Mouse (Mus musculus): Measurements from ENCODE around the gene R3hdm2. TPM values are rescaled to one million over a fixed set of nuclear protein-coding genes. Genes with fewer than 3 reads are reported as not detected.

R3hdm2 gene
- polyA plus RNA-seq, 1 experiment from 2014 or later: 40.7 TPM

DNA sequence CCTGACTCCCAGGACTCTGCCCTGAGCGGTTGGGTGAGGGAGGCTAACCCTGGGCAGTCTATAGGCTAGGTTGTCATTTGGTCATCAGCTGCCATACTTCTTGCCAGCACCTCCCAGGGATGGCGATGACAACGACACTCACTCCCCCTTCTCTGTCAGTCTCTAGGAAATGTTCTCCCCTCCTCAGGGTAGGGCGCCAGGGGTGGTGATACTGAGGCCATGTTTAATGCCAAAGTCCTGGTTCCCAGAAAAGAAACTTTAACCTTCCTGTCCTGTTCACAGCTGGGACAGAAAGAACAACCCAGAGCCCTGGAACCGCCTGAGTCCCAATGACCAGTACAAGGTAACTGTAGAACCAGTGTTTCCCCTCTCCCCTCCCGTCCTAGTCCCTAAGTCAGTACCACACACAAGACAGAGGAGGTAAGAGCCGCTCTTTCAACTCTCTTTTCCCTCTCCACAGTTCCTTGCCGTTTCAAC lies 135.9 kb downstream of the R3hdm2 start:
- H3K4me1 ChIP-seq: peaks cover 69% of the 10 kb centered on the region
- 0 out of 2 replicates have a peak overlapping the region, but pooled peaks have one; percentile 17 for H3K27ac ChIP-seq (replicated peaks)
- H3K4me3 ChIP-seq: no peak overlapping the region
- 0 out of 2 replicates have a peak, but pooled peaks cover 3% of the 10 kb centered on the region for H3K9me3 ChIP-seq
- peaks cover 88% of the 10 kb centered on the region for H3K27me3 ChIP-seq
- ATAC-seq (ENCODE audit: low FRiP score, low read depth): no peak
- WGBS: 17% methylated on average over 8 of the region's 8 CpGs
- H3K4me2 ChIP-seq (replicated peaks): peak overlapping the region; percentile 42
- no peak overlapping the region; the same call in 1 of the 2 replicates for H3K9ac ChIP-seq (replicated peaks)
- H3K36me3 ChIP-seq: peaks cover 25% of the 10 kb centered on the region

DNA sequence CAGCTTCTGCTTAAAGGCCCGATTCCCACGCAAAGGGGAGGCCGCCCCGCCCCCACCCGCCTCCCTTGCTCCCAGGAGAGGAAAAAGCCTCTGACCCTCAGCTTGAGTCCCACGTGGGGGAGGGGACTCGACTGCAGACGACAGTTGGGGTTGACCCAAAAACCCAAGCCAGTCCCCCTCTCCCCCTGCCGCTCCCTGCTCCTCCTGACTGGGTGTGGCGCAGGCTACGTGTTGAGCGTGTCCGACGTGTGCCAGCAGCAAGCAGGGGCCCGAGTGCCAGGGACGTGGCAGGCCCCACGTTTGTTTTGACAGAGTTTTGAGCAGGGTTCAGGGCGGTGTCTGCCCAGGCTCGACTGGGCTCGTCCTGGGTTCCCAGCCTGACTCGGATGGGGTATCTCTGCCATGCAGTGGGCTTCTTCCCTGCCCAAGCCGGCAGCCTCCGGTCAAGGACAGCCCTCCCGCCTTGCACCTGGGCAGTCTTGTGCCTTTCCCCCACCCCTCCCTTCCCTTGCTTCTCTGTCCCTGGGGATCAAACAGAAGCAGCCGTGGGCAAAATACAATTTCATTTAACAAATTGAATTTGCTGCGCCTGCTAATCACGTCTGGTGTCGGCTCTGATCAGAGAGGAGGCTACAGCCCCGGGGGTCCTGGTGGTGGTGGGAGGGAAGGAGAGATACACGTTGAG lies 136.6 kb downstream of the R3hdm2 start:
- peaks cover 69% of the 10 kb centered on the region for H3K4me1 ChIP-seq
- H3K36me3 ChIP-seq: peaks cover 25% of the 10 kb centered on the region
- peak overlapping the region; percentile 21; the same call in 1 of the 2 replicates for H3K9ac ChIP-seq (replicated peaks)
- 0 out of 2 replicates have a peak overlapping the region, but pooled peaks have one; percentile 17 for H3K27ac ChIP-seq (replicated peaks)
- ATAC-seq (ENCODE audit: low FRiP score, low read depth): no peak
- WGBS: 6% methylated on average over 30 of the region's 30 CpGs
- H3K27me3 ChIP-seq: peaks cover 81% of the 10 kb centered on the region
- H3K4me2 ChIP-seq (replicated peaks): peak overlapping the region; percentile 42
- 0 out of 2 replicates have a peak overlapping the region, but pooled peaks have one; percentile 7 for H3K4me3 ChIP-seq
- H3K9me3 ChIP-seq: 0 out of 2 replicates have a peak, but pooled peaks cover 3% of the 10 kb centered on the region

DNA sequence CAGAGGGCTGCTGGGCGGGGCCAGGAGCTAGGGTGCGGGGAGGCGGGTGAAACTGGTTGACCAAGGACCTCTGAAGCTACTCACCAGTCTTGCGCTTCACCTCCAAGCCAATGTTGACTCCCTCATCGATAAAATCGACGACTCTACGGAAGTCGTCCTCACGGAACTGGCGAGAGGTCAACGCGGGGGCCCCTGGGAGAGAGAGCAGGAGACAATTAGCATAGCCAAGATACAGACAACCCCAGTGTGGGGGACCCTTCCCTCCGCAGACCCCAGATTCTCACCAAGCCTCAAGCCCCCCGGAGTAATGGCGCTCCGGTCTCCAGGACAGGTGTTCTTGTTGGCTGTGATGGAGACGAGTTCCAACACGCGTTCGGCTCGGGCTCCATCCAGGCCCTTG lies 137.8 kb downstream of the R3hdm2 start:
- no peak overlapping the region for H3K27ac ChIP-seq (replicated peaks)
- H3K4me2 ChIP-seq (replicated peaks): no peak overlapping the region
- H3K4me1 ChIP-seq: peaks cover 61% of the 10 kb centered on the region
- H3K4me3 ChIP-seq: no peak overlapping the region
- H3K9me3 ChIP-seq: 0 out of 2 replicates have a peak, but pooled peaks cover 3% of the 10 kb centered on the region
- no peak for ATAC-seq (ENCODE audit: low FRiP score, low read depth)
- WGBS: 92% methylated on average over 22 of the region's 22 CpGs
- H3K36me3 ChIP-seq: peaks cover 25% of the 10 kb centered on the region
- peaks cover 74% of the 10 kb centered on the region for H3K27me3 ChIP-seq
- H3K9ac ChIP-seq (replicated peaks): no peak overlapping the region

DNA sequence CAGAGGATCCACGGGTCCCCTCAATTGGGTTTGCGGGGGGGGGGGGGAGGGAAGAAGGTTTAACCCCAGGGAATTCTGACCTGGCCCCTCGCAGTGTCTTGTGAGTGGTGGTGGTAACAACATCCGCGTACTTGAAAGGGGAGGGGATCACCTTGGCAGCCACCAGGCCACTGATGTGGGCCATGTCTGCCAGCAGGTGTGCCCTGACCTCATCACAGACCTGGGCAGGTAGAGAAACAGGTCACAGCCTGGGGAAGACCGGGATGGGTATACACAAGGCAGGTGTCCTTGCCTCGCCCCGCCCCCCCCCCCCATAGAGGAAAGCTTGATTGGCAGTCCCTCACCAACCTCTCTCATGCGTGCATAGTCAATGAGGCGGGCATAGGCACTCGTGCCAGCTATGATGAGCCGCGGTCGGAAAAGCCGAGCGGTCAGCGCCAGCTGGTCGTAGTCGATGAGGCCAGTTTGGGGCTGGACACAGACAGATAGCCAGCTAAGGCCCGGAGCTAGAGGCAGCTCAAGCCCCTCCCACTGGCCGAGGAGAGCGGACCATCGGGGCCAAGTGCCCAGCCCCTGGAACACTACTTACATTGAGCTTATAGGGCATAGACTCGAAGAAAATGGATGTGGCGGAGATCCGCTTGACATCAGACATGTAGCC lies 139.0 kb downstream of the R3hdm2 start:
- H3K27me3 ChIP-seq: peaks cover 75% of the 10 kb centered on the region
- ATAC-seq (ENCODE audit: low FRiP score, low read depth): no peak
- no peak overlapping the region for H3K4me3 ChIP-seq
- 95% methylated on average over 26 of the region's 26 CpGs for WGBS
- H3K9me3 ChIP-seq: 0 out of 2 replicates have a peak, but pooled peaks cover 3% of the 10 kb centered on the region
- peaks cover 51% of the 10 kb centered on the region for H3K4me1 ChIP-seq
- no peak overlapping the region for H3K9ac ChIP-seq (replicated peaks)
- no peak overlapping the region for H3K4me2 ChIP-seq (replicated peaks)
- H3K36me3 ChIP-seq: peaks cover 25% of the 10 kb centered on the region
- H3K27ac ChIP-seq (replicated peaks): no peak overlapping the region

DNA sequence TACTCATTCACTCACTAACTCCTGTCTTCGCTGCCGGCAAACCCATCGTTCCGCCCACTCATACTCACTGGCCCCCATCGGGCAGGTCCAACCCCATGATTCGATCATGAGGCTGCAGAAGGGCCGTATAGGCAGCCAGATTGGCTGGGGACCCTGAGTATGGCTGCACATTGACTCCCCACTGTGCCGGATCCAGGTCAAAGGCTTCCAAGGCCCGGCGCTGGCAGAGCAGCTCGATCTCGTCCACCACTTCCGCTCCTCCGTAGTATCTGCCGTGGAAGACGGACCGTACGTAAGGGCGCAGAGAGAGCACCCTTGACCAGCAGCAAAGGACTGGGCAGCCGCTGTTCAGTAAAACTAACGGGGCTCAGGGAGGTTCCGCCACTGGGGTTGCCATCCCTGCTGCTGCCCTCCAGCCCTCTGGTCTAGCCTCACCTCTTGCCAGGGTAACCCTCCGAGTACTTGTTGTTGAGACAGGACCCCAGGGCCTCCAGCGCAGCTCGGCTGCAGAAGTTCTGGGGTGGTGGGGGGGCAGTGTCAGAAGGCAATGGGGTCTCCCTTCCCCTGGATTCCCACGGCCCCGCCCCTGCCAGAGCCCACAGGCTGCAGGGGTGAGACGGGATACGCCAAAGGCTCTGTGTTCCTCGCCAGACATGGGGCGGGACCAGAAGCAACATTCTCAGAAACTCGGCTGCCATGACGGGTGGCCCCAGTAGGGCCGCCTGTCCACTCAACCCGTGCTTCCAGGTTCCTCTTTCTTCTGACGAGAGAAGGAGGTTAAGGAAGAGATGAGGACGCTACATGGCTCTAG lies 140.0 kb downstream of the R3hdm2 start:
- no peak for ATAC-seq (ENCODE audit: low FRiP score, low read depth)
- no peak overlapping the region for H3K4me3 ChIP-seq
- peaks cover 75% of the 10 kb centered on the region for H3K27me3 ChIP-seq
- H3K4me1 ChIP-seq: peaks cover 51% of the 10 kb centered on the region
- no peak overlapping the region for H3K9ac ChIP-seq (replicated peaks)
- peaks cover 25% of the 10 kb centered on the region for H3K36me3 ChIP-seq
- H3K27ac ChIP-seq (replicated peaks): no peak overlapping the region
- 0 out of 2 replicates have a peak overlapping the region, but pooled peaks have one; percentile 78 for H3K4me2 ChIP-seq (replicated peaks)
- 0 out of 2 replicates have a peak, but pooled peaks cover 3% of the 10 kb centered on the region for H3K9me3 ChIP-seq
- 91% methylated on average over 37 of the region's 37 CpGs for whole genome bisulfite sequencing

DNA sequence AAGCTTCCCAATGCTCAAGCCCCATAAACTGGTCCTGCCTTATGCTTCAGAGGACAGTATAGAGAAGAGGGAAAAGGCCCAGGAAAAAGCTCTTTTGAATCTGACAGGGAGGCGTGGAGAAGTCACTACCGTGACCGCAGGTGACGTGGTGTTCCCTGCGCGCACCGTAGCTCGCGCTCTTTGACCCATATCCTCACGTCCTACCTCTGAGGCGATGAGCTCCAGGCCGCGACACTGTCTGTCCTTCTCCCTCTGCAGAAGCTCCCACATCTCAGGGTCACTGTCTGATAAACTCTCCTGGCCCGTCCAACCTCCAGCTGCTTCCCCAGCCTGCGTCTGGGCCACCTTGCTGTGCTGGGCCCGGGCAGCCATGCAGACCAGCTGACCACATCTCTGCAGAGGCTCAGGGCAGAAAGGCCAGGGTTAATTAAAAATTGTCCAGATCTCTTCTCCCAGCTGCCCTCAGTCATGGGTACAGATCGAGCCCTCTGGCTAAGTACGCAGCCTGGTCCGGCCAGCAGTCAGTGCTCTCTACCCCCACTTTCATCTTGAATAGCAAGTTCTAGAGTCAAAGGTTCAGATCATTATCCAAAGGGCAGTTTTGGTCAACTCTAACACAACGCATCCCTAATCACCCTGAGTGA lies 140.7 kb downstream of the R3hdm2 start:
- Histone ChIP-seq H3K36me3 (peaks cover 25% of the 10 kb centered on the region), H3K4me2 (replicated peaks) (peak overlapping the region; percentile 78), H3K9me3 (0 out of 2 replicates have a peak, but pooled peaks cover 3% of the 10 kb centered on the region), H3K4me3 (peak overlapping the region; percentile 54), H3K27ac (replicated peaks) (0 out of 2 replicates have a peak overlapping the region, but pooled peaks have one; percentile 35), H3K27me3 (peaks cover 75% of the 10 kb centered on the region), H3K4me1 (peaks cover 51% of the 10 kb centered on the region), H3K9ac (replicated peaks) (peak overlapping the region; percentile 59; the same call in 1 of the 2 replicates)
- WGBS: 84% methylated on average over 20 of the region's 20 CpGs
- ATAC-seq (ENCODE audit: low FRiP score, low read depth): no peak

DNA sequence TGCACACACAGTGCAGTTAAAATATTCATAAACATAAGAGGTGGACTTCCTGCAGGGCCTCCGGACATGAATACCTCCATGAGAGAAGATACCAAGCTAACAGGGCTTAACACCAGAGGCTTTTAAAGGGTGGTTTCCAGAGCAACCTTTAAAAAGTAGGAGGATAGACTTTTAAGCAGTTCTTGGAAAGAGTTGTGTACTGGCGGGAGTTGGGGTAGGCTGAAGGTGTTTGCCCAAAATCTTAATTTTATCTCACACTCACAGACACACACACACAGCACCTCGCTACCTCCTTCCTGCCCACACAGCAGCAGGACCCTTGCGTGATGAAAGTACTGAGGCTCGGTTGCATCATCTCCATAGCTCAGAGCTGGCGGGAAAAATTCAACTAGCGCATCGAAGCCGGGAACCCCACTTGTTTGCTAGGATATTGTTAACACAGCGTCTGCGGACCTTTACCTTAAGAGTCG lies 141.5 kb downstream of the R3hdm2 start:
- Histone ChIP-seq H3K4me3 (peak overlapping the region; percentile 54), H3K36me3 (peaks cover 25% of the 10 kb centered on the region), H3K4me1 (peaks cover 51% of the 10 kb centered on the region), H3K9me3 (0 out of 2 replicates have a peak, but pooled peaks cover 3% of the 10 kb centered on the region), H3K27ac (replicated peaks) (no peak overlapping the region), H3K4me2 (replicated peaks) (peak overlapping the region; percentile 78), H3K27me3 (peaks cover 75% of the 10 kb centered on the region), H3K9ac (replicated peaks) (peak overlapping the region; percentile 59)
- ATAC-seq (ENCODE audit: low FRiP score, low read depth): no peak
- WGBS: 12% methylated on average over 12 of the region's 12 CpGs

DNA sequence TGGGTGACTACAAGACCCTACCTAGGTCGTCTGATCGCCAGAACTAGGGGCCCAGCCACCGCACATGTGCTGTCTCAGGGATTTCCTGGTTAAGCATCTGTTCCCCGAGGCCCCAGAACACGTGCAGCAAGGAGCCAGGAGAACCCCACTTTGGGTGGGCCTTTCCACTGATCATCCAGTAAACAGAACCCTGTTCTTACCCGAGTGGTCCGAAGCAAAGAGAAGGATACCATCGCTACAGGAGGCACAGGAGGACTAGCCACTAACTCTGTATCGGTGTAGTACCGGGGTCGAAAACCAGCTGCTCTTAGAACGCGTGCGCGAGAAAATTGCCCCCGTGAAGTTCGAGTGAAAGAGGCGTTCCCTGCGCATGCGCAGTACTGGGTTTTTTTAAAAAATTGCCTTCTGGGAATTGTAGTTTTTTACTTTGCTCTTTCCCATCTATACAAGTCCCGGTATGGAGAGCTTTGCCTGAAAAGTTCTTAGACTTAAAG lies 142.0 kb downstream of the R3hdm2 start, which contains the start of gene Shmt2:
Shmt2 (minus strand) TSS at position 357 of the 494 bp plus-strand sequence.
- Histone ChIP-seq H3K9me3 (0 out of 2 replicates have a peak, but pooled peaks cover 3% of the 10 kb centered on the region), H3K9ac (replicated peaks) (peak within 1 kb of the TSS; percentile 59), H3K27me3 (peaks cover 75% of the 10 kb centered on the region), H3K4me1 (peaks cover 51% of the 10 kb centered on the region), H3K27ac (replicated peaks) (no peak within 1 kb of the TSS), H3K4me3 (peak within 1 kb of the TSS; percentile 54), H3K36me3 (peaks cover 25% of the 10 kb centered on the region), H3K4me2 (replicated peaks) (peak within 1 kb of the TSS; percentile 78)
- peak; percentile 64 for ATAC-seq (ENCODE audit: low FRiP score, low read depth)
- under 1% methylated on average over 21 of the region's 21 CpGs for WGBS

DNA sequence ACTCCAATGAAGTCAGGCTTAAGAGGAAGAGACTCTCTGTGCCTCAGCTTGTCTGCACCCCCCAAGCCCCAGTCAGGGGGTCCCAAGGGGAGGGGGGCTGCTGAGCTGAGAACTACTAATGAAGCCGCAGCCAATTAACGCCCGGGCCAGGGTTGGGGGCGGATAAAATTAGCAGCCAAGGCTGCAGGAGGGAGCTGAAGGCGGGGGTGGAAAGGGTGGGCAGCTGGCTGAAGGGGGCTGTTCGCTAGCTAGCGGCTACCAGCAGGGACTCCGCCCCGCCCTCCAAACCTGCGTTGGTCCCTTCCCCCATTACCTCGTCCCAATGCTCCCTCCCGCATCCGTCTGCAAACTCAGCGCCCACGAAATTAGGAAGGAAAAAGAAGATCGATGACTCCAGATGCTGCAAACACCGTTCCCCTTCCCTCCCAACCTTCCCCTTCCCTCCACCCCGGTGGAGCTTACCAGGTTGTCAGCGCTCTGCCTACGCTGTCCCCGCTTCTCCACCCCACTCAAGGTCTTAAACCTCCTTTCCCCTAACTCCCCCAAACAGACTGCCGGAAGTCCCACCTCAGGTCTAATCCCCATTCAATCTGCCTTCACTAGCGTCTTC lies 144.6 kb downstream of the R3hdm2 start:
- H3K27me3 ChIP-seq: peaks cover 80% of the 10 kb centered on the region
- 1% methylated on average over 23 of the region's 23 CpGs for WGBS
- H3K9ac ChIP-seq (replicated peaks): no peak overlapping the region
- no peak overlapping the region for H3K4me3 ChIP-seq
- H3K27ac ChIP-seq (replicated peaks): peak overlapping the region; percentile 43; the same call in 1 of the 2 replicates
- H3K9me3 ChIP-seq: 0 out of 2 replicates have a peak, but pooled peaks cover 3% of the 10 kb centered on the region
- 0 out of 2 replicates have a peak, but pooled peaks cover 5% of the 10 kb centered on the region for H3K36me3 ChIP-seq
- no peak for ATAC-seq (ENCODE audit: low FRiP score, low read depth)
- peaks cover 69% of the 10 kb centered on the region for H3K4me1 ChIP-seq
- H3K4me2 ChIP-seq (replicated peaks): peak overlapping the region; percentile 23

DNA sequence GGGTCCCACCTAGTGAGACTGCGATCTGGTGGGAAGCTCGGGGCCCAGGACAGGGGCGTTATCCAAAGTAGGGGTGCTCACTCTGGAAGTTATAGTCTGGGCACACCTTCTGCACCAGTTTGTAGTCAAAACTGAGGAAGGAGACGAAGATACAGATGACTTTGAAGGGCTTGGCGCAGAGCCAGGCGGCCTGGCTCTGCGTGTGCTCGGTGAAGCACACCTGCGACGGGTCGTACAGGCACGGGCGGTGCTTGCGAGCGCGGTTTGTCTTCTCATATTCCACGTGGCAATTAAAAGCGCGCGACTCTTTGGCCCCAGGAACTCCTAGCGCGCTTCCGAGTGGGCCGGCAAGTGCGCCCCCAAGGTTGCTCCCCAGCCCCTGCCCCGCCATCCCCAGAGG lies 145.9 kb downstream of the R3hdm2 start:
- H3K4me1 ChIP-seq: peaks cover 77% of the 10 kb centered on the region
- ATAC-seq (ENCODE audit: low FRiP score, low read depth): no peak
- 1% methylated on average over 26 of the region's 26 CpGs for WGBS
- H3K4me2 ChIP-seq (replicated peaks): peak overlapping the region; percentile 69
- no peak overlapping the region for H3K27ac ChIP-seq (replicated peaks)
- peaks cover 84% of the 10 kb centered on the region for H3K27me3 ChIP-seq
- H3K36me3 ChIP-seq: no peaks in the 10 kb centered on the region
- H3K9ac ChIP-seq (replicated peaks): no peak overlapping the region
- H3K9me3 ChIP-seq: no peaks in the 10 kb centered on the region
- H3K4me3 ChIP-seq: peak overlapping the region; percentile 22
